Mouse (Mus musculus): ENCODE measurements around the gene Wsb2.
"Not testable (repeated sequence)": the region's sequence is repeated elsewhere in the genome, so short reads cannot be mapped to it uniquely, and the experiment has no call there.

Gene Wsb2

GRCm38 (mm10) chr5:117390895-117391294 is 33.8 kb downstream of the Wsb2 start:
- DNase-seq = no peak

GRCm38 (mm10) chr5:117395834-117396233 is 38.7 kb downstream of the Wsb2 start:
- no peak for DNase-seq

GRCm38 (mm10) chr5:117396596-117397014 is 39.5 kb downstream of the Wsb2 start:
- peak in 1 of 2 experiments; percentile 31 for DNase-seq

- DNase-seq = no peak
Measured at GRCm38 (mm10) chr5:117397371-117397770, 40.3 kb downstream of the Wsb2 start.

GRCm38 (mm10) chr5:117398007-117398550 is 41.0 kb downstream of the Wsb2 start:
- no peak for DNase-seq

GRCm38 (mm10) chr5:117399281-117399680 is 42.2 kb downstream of the Wsb2 start:
- DNase-seq = no peak

- DNase-seq = no peak
Measured at GRCm38 (mm10) chr5:117403609-117404008, 46.5 kb downstream of the Wsb2 start.

GRCm38 (mm10) chr5:117404671-117405070 is 47.6 kb downstream of the Wsb2 start:
- not testable (repeated sequence) for DNase-seq

GRCm38 (mm10) chr5:117408216-117408615 is 51.1 kb downstream of the Wsb2 start:
- peak; percentile 54 to 85 for DNase-seq

GRCm38 (mm10) chr5:117409369-117409768 is 52.3 kb downstream of the Wsb2 start:
- no peak for DNase-seq

GRCm38 (mm10) chr5:117413507-117414501 is 56.7 kb downstream of the Wsb2 start, which contains the start of gene Ksr2:
Gene Ksr2, plus strand, starts transcription at chr5:117414000.
- DNase-seq = peak; percentile 28 to 52

- DNase-seq = no peak
Measured at GRCm38 (mm10) chr5:117414611-117415010, 57.5 kb downstream of the Wsb2 start.

- DNase-seq = no peak
Measured at GRCm38 (mm10) chr5:117415011-117415912, 58.2 kb downstream of the Wsb2 start.

- DNase-seq = no peak
Measured at GRCm38 (mm10) chr5:117417442-117417841, 60.3 kb downstream of the Wsb2 start.
